Mouse (Mus musculus) splenic B cell, adult 2 months (primary cell): ENCODE measurements around the gene Acss3.

Experiments
- DNase-seq: peaks from one replicate; pipeline ENCODE4 v3.0.0-alpha.2; 2011; ENCODE audit warnings: low read depth, low spot score
- H3K27me3 ChIP-seq: 2 replicates; pipeline ENCODE4 v1.6.1; 2012; ENCODE audit warnings: mild to moderate bottlenecking, low read length, moderate library complexity, mixed read lengths; ENCODE audit not compliant: control insufficient read depth, poor library complexity, insufficient read depth, severe bottlenecking
- H3K36me3 ChIP-seq: 2 replicates; pipeline ENCODE4 v1.6.1; 2012; ENCODE audit warnings: mild to moderate bottlenecking, low read length, moderate library complexity, mixed read lengths; ENCODE audit not compliant: control insufficient read depth, poor library complexity, insufficient read depth, severe bottlenecking

Acss3 gene

DNA sequence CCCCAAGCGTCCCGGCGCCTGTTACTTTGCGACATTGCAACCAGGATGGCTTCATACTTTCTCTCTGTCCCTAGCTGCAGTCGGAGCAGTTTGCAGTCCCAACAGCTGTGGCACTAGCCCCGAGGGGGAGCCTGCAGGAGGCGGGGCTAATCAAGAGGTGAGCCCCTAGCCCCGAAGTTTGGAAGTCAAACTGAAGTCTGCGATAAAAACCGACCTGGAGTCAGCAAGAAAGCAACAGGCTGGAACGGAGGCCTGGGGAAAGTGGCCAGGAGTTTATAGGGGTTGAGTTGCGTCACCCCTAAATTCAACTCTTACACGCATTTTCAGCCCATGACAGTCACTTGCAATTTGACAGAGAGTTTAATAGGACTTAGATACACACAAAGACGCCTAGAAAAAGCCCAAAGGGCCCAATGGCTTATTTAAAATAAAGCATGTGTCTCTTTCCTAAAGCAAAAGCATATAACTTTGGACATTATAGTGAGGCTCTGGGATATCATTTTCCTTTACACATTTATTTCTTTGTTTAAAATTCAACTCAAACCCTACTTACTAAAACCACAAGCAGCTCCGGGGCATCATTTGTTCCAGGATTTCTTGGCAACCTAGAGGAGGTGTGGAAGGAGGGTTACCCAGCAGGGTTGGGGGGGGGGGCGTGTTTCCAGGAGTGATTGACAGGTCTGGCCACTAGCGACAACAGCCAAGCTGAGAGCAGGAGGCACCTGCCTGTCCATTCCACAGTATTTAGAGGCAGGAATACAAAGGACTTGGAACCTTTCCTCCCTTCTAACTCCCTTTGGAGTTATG is at the start of gene Acss3:
Acss3 (minus strand) TSS at position 140 of the 807 bp plus-strand sequence.
- no peaks in the 10 kb centered on the region for H3K27me3 ChIP-seq
- no peaks in the 10 kb centered on the region for H3K36me3 ChIP-seq
- no peak for DNase-seq

DNA sequence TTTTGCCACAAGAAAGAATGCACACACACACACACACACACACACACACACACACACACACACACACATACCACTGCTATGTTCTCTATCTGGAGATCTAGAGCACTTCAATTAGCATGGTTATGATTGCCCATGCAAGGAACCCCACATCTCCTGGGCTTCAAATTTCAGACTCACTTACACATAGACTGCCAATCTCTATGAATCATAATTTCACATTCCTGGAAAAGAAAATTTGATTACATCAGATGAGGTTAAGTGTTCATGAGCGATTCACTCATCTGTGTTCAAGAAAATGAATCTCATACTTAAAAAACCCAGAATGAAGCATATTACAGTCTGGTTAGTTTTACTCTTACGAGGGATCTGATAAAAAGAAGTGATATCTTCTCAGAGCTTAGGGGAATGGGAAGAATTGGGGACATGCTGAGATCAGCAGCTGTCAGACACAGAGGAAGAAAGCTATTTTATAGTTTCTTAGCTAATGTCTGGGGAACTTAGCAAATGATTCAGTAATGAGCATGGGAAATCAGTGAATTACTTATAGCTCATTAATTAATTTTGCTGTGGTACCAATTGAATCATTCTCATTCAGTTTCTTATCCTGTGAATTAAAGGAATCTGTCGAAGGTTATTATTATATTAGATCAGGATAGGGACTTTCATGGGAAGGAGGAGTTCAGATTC is 48.7 kb upstream of the Acss3 start:
- DNase-seq = no peak
- no peaks in the 10 kb centered on the region for H3K36me3 ChIP-seq
- no peaks in the 10 kb centered on the region for H3K27me3 ChIP-seq

DNA sequence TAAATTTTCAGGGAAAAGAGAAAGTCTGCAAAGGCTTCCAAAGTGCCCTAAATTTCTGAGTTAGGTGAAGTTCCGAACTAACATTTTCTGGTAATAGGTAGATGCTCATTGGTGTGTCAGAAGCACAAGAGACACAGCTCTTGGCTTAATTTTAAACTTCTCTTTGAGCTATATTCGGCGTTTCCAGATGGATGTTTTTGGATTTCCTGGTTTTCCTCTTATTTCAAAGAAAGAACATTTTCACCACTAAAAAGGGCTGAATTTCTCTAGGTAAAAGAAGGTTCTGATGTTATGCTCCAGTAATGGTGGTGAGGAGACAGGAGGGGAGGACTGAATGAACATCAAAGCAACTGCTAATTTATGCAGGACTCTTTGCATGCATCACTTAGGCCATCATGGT is 43.0 kb upstream of the Acss3 start:
- Histone ChIP-seq H3K27me3 (no peaks in the 10 kb centered on the region), H3K36me3 (no peaks in the 10 kb centered on the region)
- no peak for DNase-seq

DNA sequence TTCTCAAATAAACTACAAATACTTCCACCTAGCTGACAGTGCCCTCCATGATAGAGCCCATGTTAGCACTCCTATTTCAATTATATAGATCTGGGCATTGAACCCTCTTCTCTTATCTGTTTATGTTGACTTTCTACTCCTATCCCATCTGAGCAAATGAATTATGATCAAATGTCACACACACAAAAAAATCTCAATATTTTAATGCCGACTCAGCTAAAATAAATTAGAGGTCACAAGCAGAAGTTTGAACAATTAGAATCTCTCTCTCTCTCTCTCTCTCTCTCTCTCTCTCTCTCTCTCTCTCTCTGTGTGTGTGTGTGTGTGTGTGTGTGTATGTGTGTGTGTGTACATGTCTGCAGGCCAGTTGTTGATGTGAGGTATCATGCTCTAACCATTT is 25.3 kb upstream of the Acss3 start:
- DNase-seq = no peak
- H3K36me3 ChIP-seq = no peaks in the 10 kb centered on the region
- H3K27me3 ChIP-seq = no peaks in the 10 kb centered on the region

DNA sequence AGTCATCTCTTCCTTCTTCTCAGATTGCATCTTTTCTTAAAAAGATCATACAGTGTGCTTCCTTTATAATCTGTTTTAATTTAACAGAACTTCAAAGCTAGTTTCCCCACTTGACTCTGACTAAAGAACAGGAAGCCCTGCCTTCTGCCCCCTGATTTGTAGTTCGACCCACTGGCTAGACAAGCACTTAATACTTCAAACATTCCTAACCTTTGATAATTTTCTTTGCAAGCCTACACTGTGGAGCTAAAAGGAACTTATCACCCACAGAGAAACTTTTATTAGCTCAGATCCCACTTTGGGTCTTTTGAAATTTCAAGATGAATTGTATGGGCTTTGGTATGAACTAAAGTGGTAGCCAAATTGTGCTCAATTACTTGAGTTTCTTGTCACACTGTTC is 20.5 kb upstream of the Acss3 start:
- no peak for DNase-seq
- Histone ChIP-seq H3K27me3 (no peaks in the 10 kb centered on the region), H3K36me3 (no peaks in the 10 kb centered on the region)

DNA sequence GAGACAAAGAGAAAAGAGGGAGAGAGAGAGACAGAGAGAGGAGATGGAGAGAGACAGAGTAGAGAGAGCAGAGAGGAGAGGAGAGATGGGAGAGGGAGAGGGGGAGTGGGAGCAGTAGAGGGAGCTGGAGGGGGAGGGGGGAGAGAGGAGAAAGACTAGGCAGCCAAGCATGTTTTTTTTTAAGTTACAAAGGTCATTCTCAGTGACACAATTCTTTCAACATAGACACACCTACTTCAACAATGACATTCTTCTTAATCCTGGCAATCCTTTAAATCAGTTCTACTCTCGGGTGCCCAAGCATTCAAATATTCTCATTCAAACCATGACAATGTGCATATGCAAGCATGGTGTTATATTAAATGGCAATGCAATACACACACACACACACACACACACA is 19.4 kb upstream of the Acss3 start:
- DNase-seq = no peak

DNA sequence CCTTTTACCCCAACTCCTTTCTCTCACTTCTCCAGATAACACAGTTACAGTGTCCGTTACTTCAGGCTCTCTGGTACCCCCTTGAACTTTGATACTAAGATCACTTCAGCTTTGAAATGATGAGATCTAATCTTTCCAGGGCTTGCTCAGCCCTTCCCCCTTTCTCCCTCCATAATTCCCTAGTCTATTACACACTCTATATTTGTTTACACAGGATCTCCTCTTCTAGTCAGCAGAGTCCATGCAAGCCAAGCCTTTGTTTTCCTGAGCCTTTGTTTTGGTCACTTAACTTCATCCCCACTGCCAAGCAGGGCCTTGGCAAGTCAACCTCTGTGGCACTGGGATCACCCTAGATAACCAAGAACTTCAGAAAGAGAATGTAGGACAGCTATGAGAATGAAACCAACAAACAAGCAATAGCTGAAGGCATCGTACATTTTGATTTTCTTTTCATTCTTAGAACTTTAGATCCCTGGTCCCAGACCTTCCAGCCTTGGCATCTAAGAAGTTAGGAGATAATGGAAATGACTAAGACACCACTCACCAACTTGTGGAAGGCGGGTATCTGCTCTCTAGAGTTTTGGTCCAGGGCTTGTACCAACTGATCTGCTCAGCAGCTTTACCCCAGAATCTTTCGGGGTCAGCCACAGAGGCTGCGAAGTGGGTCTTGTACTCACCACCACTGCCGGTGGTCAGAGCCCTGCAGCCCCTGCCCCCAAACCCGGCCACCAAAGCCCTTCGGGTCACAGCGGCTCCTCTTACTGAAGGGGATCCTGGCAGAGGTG is 532 bp downstream of the Acss3 start:
- no peaks in the 10 kb centered on the region for H3K36me3 ChIP-seq
- H3K27me3 ChIP-seq = no peaks in the 10 kb centered on the region
- no peak for DNase-seq

More for the DNA sequence above, 19.4 kb upstream of the Acss3 start:
- Histone ChIP-seq H3K36me3 (no peaks in the 10 kb centered on the region), H3K27me3 (no peaks in the 10 kb centered on the region)

DNA sequence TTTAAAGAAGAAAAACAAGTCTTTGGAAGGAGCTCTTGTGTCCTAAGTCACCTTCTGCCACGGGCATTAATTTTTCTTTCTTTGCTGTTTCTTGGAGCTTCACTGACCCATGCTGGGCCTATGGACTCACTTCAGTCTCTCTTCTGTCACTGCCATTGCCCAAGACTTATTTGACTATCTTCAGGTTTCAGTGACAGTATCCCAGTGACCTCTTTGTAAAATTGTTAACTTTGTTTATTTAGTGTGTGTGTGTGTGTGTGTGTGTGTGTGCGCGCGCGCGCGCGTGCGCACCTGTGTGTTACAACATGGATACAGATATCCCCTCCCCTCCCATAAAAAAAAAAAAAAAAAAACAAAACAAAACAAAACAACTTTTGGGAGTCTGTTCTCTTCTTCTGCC is 2.2 kb downstream of the Acss3 start:
- H3K27me3 ChIP-seq = no peaks in the 10 kb centered on the region
- H3K36me3 ChIP-seq = no peaks in the 10 kb centered on the region
- DNase-seq = no peak

DNA sequence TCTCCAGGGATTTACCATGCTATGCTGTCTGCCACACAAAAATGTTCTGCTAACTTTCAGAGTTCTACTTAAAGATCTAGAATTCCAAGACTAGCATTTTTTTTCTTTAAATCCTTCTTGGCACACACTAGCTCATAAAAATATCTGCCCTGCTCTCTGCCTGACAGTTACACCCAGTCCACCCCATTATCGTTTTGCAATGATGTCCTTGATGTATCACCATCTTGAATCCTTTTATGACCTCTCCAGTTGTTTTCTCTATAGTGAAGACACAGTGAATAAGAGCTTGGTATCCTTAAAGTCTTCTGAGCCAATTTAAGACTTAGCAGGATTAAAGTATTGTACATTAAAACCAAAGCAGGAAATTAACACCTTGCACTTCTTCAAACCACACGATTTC is 4.3 kb downstream of the Acss3 start:
- Histone ChIP-seq H3K36me3 (no peaks in the 10 kb centered on the region), H3K27me3 (no peaks in the 10 kb centered on the region)
- no peak for DNase-seq

DNA sequence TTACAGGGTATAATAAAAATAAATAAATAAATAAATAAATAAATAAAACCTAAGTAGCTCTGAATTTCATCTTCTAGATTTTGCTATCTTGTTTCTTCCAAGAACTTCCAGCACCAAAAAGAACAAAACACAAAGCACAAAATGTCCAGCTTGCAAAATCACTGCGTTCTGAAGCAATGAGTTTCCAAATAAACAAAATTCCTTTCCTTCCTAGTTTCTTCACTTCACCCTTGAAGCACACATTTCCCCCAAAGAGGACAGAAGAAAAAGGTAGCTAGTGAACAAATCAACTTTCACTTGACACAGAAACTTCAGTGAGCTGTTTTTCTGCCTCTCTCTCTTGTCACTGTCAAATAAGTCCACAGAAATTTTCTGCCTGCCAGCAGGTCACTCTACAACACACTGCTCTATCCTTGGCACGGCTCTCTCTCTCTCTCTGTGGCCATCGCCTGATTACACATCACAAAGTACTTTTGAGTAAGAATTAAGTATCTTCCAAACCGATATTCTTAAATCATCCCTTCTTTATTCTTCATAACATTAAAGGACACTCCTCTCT is 6.7 kb downstream of the Acss3 start:
- DNase-seq = no peak

DNA sequence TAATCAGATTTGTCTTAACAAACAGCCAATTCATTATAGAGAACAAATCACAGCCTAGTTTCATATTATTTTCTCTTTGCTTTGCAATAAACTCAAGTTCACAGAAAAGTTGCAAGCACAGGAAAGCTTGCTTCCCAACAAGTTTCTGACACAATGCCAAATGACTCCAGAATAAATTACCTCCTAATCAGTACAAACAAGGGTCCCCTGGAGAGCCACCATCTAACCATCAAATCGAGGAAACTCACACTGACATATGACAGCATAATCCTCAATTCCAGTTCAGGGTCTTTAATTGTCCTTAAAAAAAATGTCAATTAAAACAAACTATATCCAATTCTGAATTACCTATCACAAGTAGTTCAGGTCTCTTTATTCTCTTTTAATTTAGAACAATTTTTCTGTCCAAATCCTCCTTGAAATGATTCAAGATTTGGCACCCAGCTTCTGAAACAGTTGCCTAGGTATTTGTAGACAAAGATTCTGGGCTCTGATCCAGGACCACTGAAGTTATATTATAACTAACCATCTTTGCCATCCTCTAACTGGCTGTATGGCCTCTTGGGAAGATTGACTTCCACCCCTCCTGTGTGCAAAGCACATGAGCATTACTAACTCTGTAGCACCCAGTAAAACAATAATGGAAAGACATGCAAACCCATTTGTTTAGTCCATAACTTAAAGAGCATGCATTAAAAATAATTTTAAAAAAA is 7.4 kb downstream of the Acss3 start:
- no peaks in the 10 kb centered on the region for H3K36me3 ChIP-seq
- no peaks in the 10 kb centered on the region for H3K27me3 ChIP-seq
- DNase-seq = no peak

More for the DNA sequence above, 6.7 kb downstream of the Acss3 start:
- H3K27me3 ChIP-seq = no peaks in the 10 kb centered on the region
- no peaks in the 10 kb centered on the region for H3K36me3 ChIP-seq

DNA sequence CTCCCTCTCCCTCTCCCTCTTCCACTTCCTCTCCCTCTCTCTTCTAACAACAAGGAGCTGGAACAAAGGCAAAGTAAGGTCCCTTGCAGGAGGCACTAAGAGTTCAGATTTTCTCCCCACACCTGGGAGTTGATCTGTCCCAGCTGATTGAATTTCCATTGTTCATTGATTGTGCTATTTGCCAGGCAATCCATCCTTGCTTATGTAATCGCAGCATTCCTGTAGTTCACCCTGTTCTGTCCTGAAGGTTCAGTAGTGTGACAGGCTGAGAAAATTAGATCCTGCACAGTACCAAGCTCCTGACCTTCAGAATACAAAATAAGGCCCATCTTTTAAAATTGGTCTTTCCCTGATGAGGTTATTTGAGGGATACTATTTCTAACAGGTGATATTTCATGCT is 8.3 kb downstream of the Acss3 start:
- Histone ChIP-seq H3K36me3 (no peaks in the 10 kb centered on the region), H3K27me3 (no peaks in the 10 kb centered on the region)
- no peak for DNase-seq

DNA sequence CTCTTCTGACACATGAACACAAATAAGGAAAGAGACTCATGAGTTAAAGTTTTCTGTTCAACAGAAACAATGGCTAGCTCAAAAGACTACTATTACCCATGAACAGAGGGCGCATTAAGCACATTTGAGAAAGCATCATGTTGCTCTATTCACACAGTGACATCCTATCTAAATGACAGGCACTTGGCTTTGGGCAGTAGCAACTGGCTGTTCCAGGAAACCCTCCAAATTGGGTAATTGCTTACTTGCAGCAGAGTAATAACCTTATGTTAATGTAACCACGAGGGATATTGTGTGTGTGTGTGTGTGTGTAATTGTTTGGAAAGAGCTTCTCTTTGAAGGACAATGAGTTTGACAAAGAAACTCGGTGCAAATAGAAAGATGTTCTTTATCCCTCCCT is 29.0 kb downstream of the Acss3 start:
- H3K36me3 ChIP-seq = no peaks in the 10 kb centered on the region
- no peak for DNase-seq
- H3K27me3 ChIP-seq = no peaks in the 10 kb centered on the region

DNA sequence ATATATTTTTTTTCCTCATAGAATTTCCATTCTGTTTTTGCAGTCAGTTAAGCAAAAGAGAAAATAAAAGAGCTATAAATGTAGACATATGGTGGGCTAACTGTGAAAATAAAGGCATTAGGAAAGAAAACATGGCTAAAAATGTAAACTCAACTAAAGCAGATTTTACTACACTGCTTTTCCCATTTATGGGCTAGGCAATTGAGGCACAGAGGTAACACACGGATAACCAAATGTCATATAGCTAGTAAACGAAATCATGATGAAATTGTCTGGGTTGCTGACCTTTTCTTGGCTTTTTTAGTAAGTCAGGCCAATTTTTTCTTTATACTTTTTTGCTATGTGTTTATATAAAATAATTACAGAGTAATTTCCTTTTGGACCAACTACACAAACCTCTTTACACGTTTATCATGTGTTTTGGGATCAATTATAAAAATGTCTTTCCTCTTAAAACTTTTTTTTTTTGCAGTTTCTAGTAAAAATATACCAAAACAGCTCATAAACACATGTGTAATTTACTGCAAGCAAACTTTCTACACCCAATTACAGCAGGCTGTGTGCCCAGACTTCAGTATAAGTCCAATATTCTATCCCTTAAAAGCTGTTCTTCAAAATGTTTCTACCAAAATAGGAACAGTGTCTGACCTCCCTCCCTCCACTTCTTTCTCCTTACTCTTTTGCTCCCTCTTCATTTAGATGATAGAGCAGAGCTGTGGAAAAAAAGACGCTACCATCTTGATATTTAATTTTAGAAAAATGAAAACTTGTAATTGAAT is 69.4 kb downstream of the Acss3 start:
- no peak for DNase-seq
- H3K36me3 ChIP-seq = no peaks in the 10 kb centered on the region
- H3K27me3 ChIP-seq = no peaks in the 10 kb centered on the region
